Mouse (Mus musculus) lung, embryonic 16.5 days (tissue): ENCODE measurements at regions not wholly inside any gene's neighbourhood (a gene's known extent, or its start where the extent isn't known, plus 50 kb on each side); places are given as distances from the start of the nearest gene placed in this dataset.

Source experiments
- ATAC-seq: fragments of 200-750 bp; cut with Nextera tagmentation; 2 replicates; pipeline ENCODE4 v1.8.0; 2017; ENCODE audit warnings: low read depth, mild to moderate bottlenecking, moderate library complexity
- H3K27ac ChIP-seq: fragments of 300-500 bp; sonication (generic); 2 replicates; pipeline ENCODE4 v1.5.1; 2014; ENCODE audit warnings: mild to moderate bottlenecking, control low read depth, low read length
- H3K27me3 ChIP-seq: fragments of 300-500 bp; sonication (generic); 2 replicates; pipeline ENCODE4 v1.6.1; 2014; ENCODE audit warnings: low read depth, low read length, mixed read lengths; ENCODE audit not compliant: control insufficient read depth, insufficient read depth
- H3K36me3 ChIP-seq: fragments of 300-500 bp; sonication (generic); 2 replicates; pipeline ENCODE4 v1.6.1; 2014; ENCODE audit warnings: low read length; ENCODE audit not compliant: control insufficient read depth, insufficient read depth
- H3K4me1 ChIP-seq: fragments of 300-500 bp; sonication (generic); replicated peaks from 2 replicates; pipeline ENCODE4 v1.6.1; 2014; ENCODE audit warnings: low read length, mixed read lengths; ENCODE audit not compliant: control insufficient read depth, insufficient read depth
- H3K4me2 ChIP-seq: fragments of 300-500 bp; sonication (generic); 2 replicates; pipeline ENCODE4 v1.6.1; 2014; ENCODE audit warnings: low read depth, low read length, control low read depth
- H3K4me3 ChIP-seq: fragments of 300-500 bp; sonication (generic); 2 replicates; pipeline ENCODE4 v1.5.1; 2014; ENCODE audit warnings: mild to moderate bottlenecking, low read length, control low read depth
- H3K9ac ChIP-seq: fragments of 300-500 bp; sonication (generic); 2 replicates; pipeline ENCODE4 v1.6.1; 2014; ENCODE audit warnings: low read length, control low read depth
- H3K9me3 ChIP-seq: fragments of 300-500 bp; sonication (generic); 2 replicates; pipeline ENCODE4 v1.6.1; 2016; ENCODE audit warnings: low read length; ENCODE audit not compliant: control insufficient read depth
- WGBS: fragments of 180-500 bp; shearing (Covaris S2); extraction: QIAGEN DNeasy Blood & Tissue Kit; methylation state at CpG from one replicate; pipeline ENCODE4 v1.1.7; 2014; 5-methylcytosine and 5-hydroxymethylcytosine counted together

GRCm38 (mm10) chr17:15993361-15994287 is 162.8 kb upstream of the Rgmb start:
- Histone ChIP-seq H3K9ac (no peak overlapping the region), H3K27ac (peak overlapping the region; percentile 13; the same call in 1 of the 2 replicates), H3K9me3 (peaks cover 4% of the 10 kb centered on the region), H3K36me3 (no peaks in the 10 kb centered on the region), H3K4me1 (no peaks in the 10 kb centered on the region; the same call in 1 of the 2 replicates), H3K4me2 (no peak overlapping the region), H3K4me3 (no peak overlapping the region), H3K27me3 (no peaks in the 10 kb centered on the region)
- ATAC-seq: peak; percentile 89
- WGBS: 36% methylated on average over 7 of the region's 7 CpGs

GRCm38 (mm10) chr17:15991916-15992315 is 161.1 kb upstream of the Rgmb start:
- Histone ChIP-seq H3K36me3 (no peaks in the 10 kb centered on the region), H3K4me2 (no peak overlapping the region), H3K4me1 (no peaks in the 10 kb centered on the region; the same call in 1 of the 2 replicates), H3K27ac (no peak overlapping the region), H3K27me3 (no peaks in the 10 kb centered on the region), H3K9me3 (no peaks in the 10 kb centered on the region), H3K9ac (no peak overlapping the region), H3K4me3 (no peak overlapping the region)
- ATAC-seq: no peak
- 71% methylated on average over 5 of the region's 5 CpGs for WGBS

GRCm38 (mm10) chr17:15990303-15990702 is 159.5 kb upstream of the Rgmb start:
- no peaks in the 10 kb centered on the region for H3K9me3 ChIP-seq
- peak; percentile 47; the same call in 1 of the 2 replicates for ATAC-seq
- H3K4me2 ChIP-seq: no peak overlapping the region
- H3K36me3 ChIP-seq: no peaks in the 10 kb centered on the region
- H3K27me3 ChIP-seq: no peaks in the 10 kb centered on the region
- H3K4me3 ChIP-seq: no peak overlapping the region
- no peaks in the 10 kb centered on the region; the same call in 1 of the 2 replicates for H3K4me1 ChIP-seq
- H3K27ac ChIP-seq: no peak overlapping the region
- 22% methylated on average over 6 of the region's 6 CpGs for WGBS
- no peak overlapping the region for H3K9ac ChIP-seq

GRCm38 (mm10) chr17:15981558-15981957 is 150.7 kb upstream of the Rgmb start:
- 54% methylated on average over 2 of the region's 2 CpGs for WGBS
- H3K9me3 ChIP-seq: no peaks in the 10 kb centered on the region
- no peak overlapping the region for H3K4me3 ChIP-seq
- H3K36me3 ChIP-seq: no peaks in the 10 kb centered on the region
- H3K4me2 ChIP-seq: no peak overlapping the region
- H3K27me3 ChIP-seq: no peaks in the 10 kb centered on the region
- H3K27ac ChIP-seq: no peak overlapping the region
- H3K4me1 ChIP-seq: no peaks in the 10 kb centered on the region
- no peak for ATAC-seq
- no peak overlapping the region for H3K9ac ChIP-seq

GRCm38 (mm10) chr17:15977374-15978031 is 146.7 kb upstream of the Rgmb start:
- no peak for ATAC-seq
- H3K36me3 ChIP-seq: no peaks in the 10 kb centered on the region
- H3K27me3 ChIP-seq: no peaks in the 10 kb centered on the region
- no peak overlapping the region for H3K27ac ChIP-seq
- no peak overlapping the region for H3K9ac ChIP-seq
- H3K4me2 ChIP-seq: no peak overlapping the region
- 51% methylated on average over 7 of the region's 7 CpGs for WGBS
- H3K4me3 ChIP-seq: no peak overlapping the region
- no peaks in the 10 kb centered on the region for H3K4me1 ChIP-seq
- H3K9me3 ChIP-seq: no peaks in the 10 kb centered on the region

GRCm38 (mm10) chr17:15971351-15971685 is 140.5 kb upstream of the Rgmb start:
- no peak overlapping the region for H3K4me2 ChIP-seq
- H3K9ac ChIP-seq: no peak overlapping the region
- H3K27me3 ChIP-seq: no peaks in the 10 kb centered on the region
- no peak for ATAC-seq
- no peaks in the 10 kb centered on the region for H3K9me3 ChIP-seq
- H3K36me3 ChIP-seq: no peaks in the 10 kb centered on the region
- no peak overlapping the region for H3K4me3 ChIP-seq
- no peak overlapping the region for H3K27ac ChIP-seq
- 71% methylated on average over 3 of the region's 3 CpGs for WGBS
- H3K4me1 ChIP-seq: peaks cover 5% of the 10 kb centered on the region

GRCm38 (mm10) chr17:15970481-15971350 is 139.9 kb upstream of the Rgmb start:
- Histone ChIP-seq H3K4me3 (no peak overlapping the region), H3K27me3 (no peaks in the 10 kb centered on the region), H3K4me2 (no peak overlapping the region), H3K27ac (peak overlapping the region; percentile 59), H3K4me1 (peaks cover 5% of the 10 kb centered on the region), H3K36me3 (no peaks in the 10 kb centered on the region), H3K9ac (no peak overlapping the region), H3K9me3 (no peaks in the 10 kb centered on the region)
- peak; percentile 87 for ATAC-seq
- WGBS: 35% methylated on average over 6 of the region's 6 CpGs

GRCm38 (mm10) chr17:15968331-15968730 is 137.5 kb upstream of the Rgmb start:
- no peaks in the 10 kb centered on the region for H3K36me3 ChIP-seq
- no peak for ATAC-seq
- 53% methylated on average over 5 of the region's 5 CpGs for WGBS
- no peak overlapping the region for H3K4me3 ChIP-seq
- no peak overlapping the region for H3K9ac ChIP-seq
- no peaks in the 10 kb centered on the region for H3K9me3 ChIP-seq
- no peak overlapping the region for H3K4me2 ChIP-seq
- H3K27me3 ChIP-seq: no peaks in the 10 kb centered on the region
- H3K27ac ChIP-seq: no peak overlapping the region
- H3K4me1 ChIP-seq: peaks cover 5% of the 10 kb centered on the region

- Histone ChIP-seq H3K4me3 (no peak overlapping the region), H3K4me2 (no peak overlapping the region), H3K27ac (no peak overlapping the region), H3K9ac (no peak overlapping the region), H3K4me1 (no peaks in the 10 kb centered on the region), H3K9me3 (no peaks in the 10 kb centered on the region), H3K36me3 (no peaks in the 10 kb centered on the region), H3K27me3 (no peaks in the 10 kb centered on the region)
- WGBS: 42% methylated on average over 2 of the region's 2 CpGs
- ATAC-seq: no peak
Observed at GRCm38 (mm10) chr17:15955656-15956055, 124.8 kb upstream of the Rgmb start.
